Mouse (Mus musculus) bone marrow, adult 2 months (tissue): ENCODE results near the gene Otub1. TPM values are rescaled to one million over a fixed set of nuclear protein-coding genes. Genes with fewer than 3 reads are reported as not detected.

Experiments
- H3K27ac ChIP-seq: fragments of 200-500 bp; 2 replicates; pipeline ENCODE4 v1.5.1; 2012; ENCODE audit warnings: low read depth, mild to moderate bottlenecking, control low read depth, inconsistent platforms, low read length; ENCODE audit not compliant: control insufficient read depth, poor library complexity, insufficient read depth
- H3K4me1 ChIP-seq: fragments of 200-500 bp; 2 replicates; pipeline ENCODE4 v1.6.1; 2011; ENCODE audit warnings: low read length; ENCODE audit not compliant: control insufficient read depth, insufficient read depth
- H3K4me3 ChIP-seq: fragments of 200-500 bp; replicated peaks from 2 replicates; pipeline ENCODE3; 2011; ENCODE audit warnings: mild to moderate bottlenecking, low read depth, low read length, control low read depth; ENCODE audit not compliant: control insufficient read depth
- CTCF ChIP-seq: fragments of 200-500 bp; IDR thresholded peaks from 2 replicates; pipeline ENCODE4 v1.5.1; 2011; ENCODE audit warnings: low read length, control low read depth; ENCODE audit not compliant: control insufficient read depth, insufficient read depth
- POLR2A ChIP-seq: fragments of 200-500 bp; IDR thresholded peaks from 2 replicates; pipeline ENCODE4 v1.6.1; 2011; ENCODE audit warnings: low read depth, mild to moderate bottlenecking, control low read depth, low read length, borderline replicate concordance; ENCODE audit not compliant: control insufficient read depth
- WGBS: fragments of 180-500 bp; shearing (Covaris S2); methylation state at CpG from one replicate; pipeline ENCODE4 v1.1.7; 2018; 5-methylcytosine and 5-hydroxymethylcytosine counted together
- polyA plus RNA-seq: library from polyadenylated mRNA; stranded (reverse); fragments of >200 nt; gene quantifications from 2 replicates; pipeline ENCODE4 v1.2.4, GENCODE M21; 2011; ENCODE audit warnings: low replicate concordance; ENCODE audit not compliant: missing spikeins, insufficient read depth, insufficient read length

Gene Otub1
- polyA plus RNA-seq, 1 experiment = 45.5 TPM

GRCm38 (mm10) chr19:7185715-7186291 is 20.3 kb downstream of the Otub1 start:
- H3K4me3 ChIP-seq = no peak overlapping the region
- no peak overlapping the region for H3K27ac ChIP-seq
- H3K4me1 ChIP-seq = no peaks in the 10 kb centered on the region
- WGBS = 82% methylated on average over 18 of the region's 18 CpGs
- TF ChIP-seq CTCF = no peak
- TF ChIP-seq POLR2A = no peak

GRCm38 (mm10) chr19:7185059-7185458 is 21.1 kb downstream of the Otub1 start:
- no peak overlapping the region for H3K4me3 ChIP-seq
- no peak for TF ChIP-seq CTCF
- no peak for TF ChIP-seq POLR2A
- no peak overlapping the region for H3K27ac ChIP-seq
- H3K4me1 ChIP-seq = no peaks in the 10 kb centered on the region
- 71% methylated on average over 4 of the region's 4 CpGs for WGBS

- H3K27ac ChIP-seq = no peak overlapping the region
- 90% methylated on average over 11 of the region's 11 CpGs for WGBS
- no peaks in the 10 kb centered on the region for H3K4me1 ChIP-seq
- no peak for TF ChIP-seq CTCF
- TF ChIP-seq POLR2A = no peak
- no peak overlapping the region for H3K4me3 ChIP-seq
Measured at GRCm38 (mm10) chr19:7183419-7183818, 22.7 kb downstream of the Otub1 start.

GRCm38 (mm10) chr19:7182273-7182949 is 23.7 kb downstream of the Otub1 start:
- TF ChIP-seq POLR2A (no peak), CTCF (no peak)
- Histone ChIP-seq H3K4me1 (no peaks in the 10 kb centered on the region), H3K4me3 (peak overlapping the region; percentile 40), H3K27ac (peak overlapping the region; percentile 19; the same call in 1 of the 2 replicates)
- WGBS = 7% methylated on average over 23 of the region's 23 CpGs

GRCm38 (mm10) chr19:7181496-7181895 is 24.6 kb downstream of the Otub1 start:
- Histone ChIP-seq H3K4me1 (no peaks in the 10 kb centered on the region), H3K27ac (no peak overlapping the region), H3K4me3 (no peak overlapping the region)
- TF ChIP-seq CTCF (no peak), POLR2A (no peak)
- WGBS = 78% methylated on average over 7 of the region's 7 CpGs

GRCm38 (mm10) chr19:7180756-7181405 is 25.2 kb downstream of the Otub1 start:
- WGBS = 82% methylated on average over 8 of the region's 8 CpGs
- Histone ChIP-seq H3K27ac (no peak overlapping the region), H3K4me1 (no peaks in the 10 kb centered on the region), H3K4me3 (no peak overlapping the region)
- no peak for TF ChIP-seq POLR2A
- TF ChIP-seq CTCF = no peak

GRCm38 (mm10) chr19:7178841-7179452 is 27.2 kb downstream of the Otub1 start:
- no peaks in the 10 kb centered on the region for H3K4me1 ChIP-seq
- TF ChIP-seq CTCF (no peak), POLR2A (no peak)

GRCm38 (mm10) chr19:7177804-7178511 is 28.2 kb downstream of the Otub1 start:
- 84% methylated on average over 13 of the region's 13 CpGs for WGBS
- no peak overlapping the region for H3K27ac ChIP-seq
- no peak overlapping the region for H3K4me3 ChIP-seq
- TF ChIP-seq POLR2A (no peak), CTCF (no peak)
- H3K4me1 ChIP-seq = no peaks in the 10 kb centered on the region

More at GRCm38 (mm10) chr19:7178841-7179452, 27.2 kb downstream of the Otub1 start:
- Histone ChIP-seq H3K27ac (no peak overlapping the region), H3K4me3 (no peak overlapping the region)
- 31% methylated on average over 3 of the region's 3 CpGs for WGBS
